Comparison of ENCODE assay signal across 14 mouse cellular contexts in genomic region chr11:21763201-21763600, GRCm38 (mm10).
DNase-seq lines count a peak whose midpoint lies in the region; ATAC-seq and TF ChIP-seq lines count a peak whose summit lies in the region.
"Had no signal": no experiment of that assay in that cellular context is flagged by ENCODE, and none has a peak within 500 bp of the region (broad histone marks: within the 10 kb centered on the region; RNA-seq: fewer than 3 reads in every experiment).

No protein-coding gene starts in this region.

- no peak overlapping the region for H3K4me2 ChIP-seq in hindbrain, postnatal 0 days (ENCODE audit: low read depth, low read length)
- H3K4me2 ChIP-seq: embryonic facial prominence, embryonic 12.5 days; heart, embryonic 11.5 days; hindbrain, embryonic 12.5 days; kidney, embryonic 15.5 days; limb, embryonic 12.5 days; lung, embryonic 14.5 days had no signal

- DNase-seq in hindbrain, postnatal 0 days (ENCODE audit: low spot score), result peak; percentile 53
- DNase-seq in hindbrain, embryonic 10.5 days (ENCODE audit: low spot score), result no peak
- DNase-seq in cerebellum, adult 9-11 months, result peak; percentile 82
- DNase-seq in layer of hippocampus, adult 9-11 months, result peak; percentile 70
- peak; percentile 6 for DNase-seq in right cerebral cortex, postnatal 4 days
- DNase-seq in thymus, postnatal 25 days, result no peak
- DNase-seq: lung, embryonic 14.5 days had no signal

- H3K27ac ChIP-seq in hindbrain, postnatal 0 days, result no peak overlapping the region
- no peak overlapping the region for H3K27ac ChIP-seq in hindbrain, embryonic 10.5 days
- H3K27ac ChIP-seq: embryonic facial prominence, embryonic 12.5 days; hindbrain, embryonic 12.5 days; kidney, embryonic 15.5 days; limb, embryonic 12.5 days had no signal

- no peaks in the 10 kb centered on the region for H3K4me1 ChIP-seq in hindbrain, postnatal 0 days (ENCODE audit: insufficient read depth, low read length)
- no peaks in the 10 kb centered on the region for H3K4me1 ChIP-seq in hindbrain, embryonic 10.5 days (replicated peaks)
- H3K4me1 ChIP-seq: embryonic facial prominence, embryonic 12.5 days; hindbrain, embryonic 12.5 days; kidney, embryonic 15.5 days; limb, embryonic 12.5 days had no signal

- no peak for TF ChIP-seq CTCF in hindbrain, postnatal 0 days (IDR thresholded peaks at IDR 0.05; ENCODE audit: low read depth)

- WGBS in hindbrain, postnatal 0 days, result 85% methylated on average over 4 of the region's 4 CpGs
- WGBS in hindbrain, embryonic 10.5 days, result 95% methylated on average over 4 of the region's 4 CpGs

- H3K4me3 ChIP-seq in hindbrain, postnatal 0 days (ENCODE audit: low read length), result no peak overlapping the region
- H3K4me3 ChIP-seq in hindbrain, embryonic 10.5 days, result no peak overlapping the region
- H3K4me3 ChIP-seq: embryonic facial prominence, embryonic 12.5 days; hindbrain, embryonic 12.5 days; kidney, embryonic 15.5 days; limb, embryonic 12.5 days had no signal

- H3K9me3 ChIP-seq in hindbrain, postnatal 0 days (ENCODE audit: low read length), result no peaks in the 10 kb centered on the region
- H3K9me3 ChIP-seq in hindbrain, embryonic 10.5 days, result no peaks in the 10 kb centered on the region
- H3K9me3 ChIP-seq: hindbrain, embryonic 12.5 days; kidney, embryonic 15.5 days had no signal

- H3K9ac ChIP-seq in hindbrain, postnatal 0 days (replicated peaks; ENCODE audit: low read length), result no peak overlapping the region
- H3K9ac ChIP-seq: embryonic facial prominence, embryonic 12.5 days; hindbrain, embryonic 12.5 days; kidney, embryonic 15.5 days; limb, embryonic 12.5 days; lung, embryonic 14.5 days had no signal

- ATAC-seq in hindbrain, postnatal 0 days, result 0 out of 2 replicates have a peak, but pooled peaks have one; percentile 40
- no peak for ATAC-seq in granulocyte monocyte progenitor cell, adult 5-6 weeks (replicated peaks; ENCODE audit: poor library complexity, severe bottlenecking)
- ATAC-seq in erythroid progenitor cell, adult 5-6 weeks (replicated peaks; ENCODE audit: low FRiP score, poor library complexity, severe bottlenecking), result no peak

- no peaks in the 10 kb centered on the region for H3K27me3 ChIP-seq in hindbrain, postnatal 0 days (ENCODE audit: insufficient read depth, low read length)
- H3K27me3 ChIP-seq in hindbrain, embryonic 10.5 days (ENCODE audit: insufficient read depth, poor library complexity, severe bottlenecking), result no peaks in the 10 kb centered on the region
- H3K27me3 ChIP-seq: embryonic facial prominence, embryonic 12.5 days; hindbrain, embryonic 12.5 days; kidney, embryonic 15.5 days; limb, embryonic 12.5 days had no signal

- H3K36me3 ChIP-seq in hindbrain, postnatal 0 days (ENCODE audit: insufficient read depth, low read length), result no peaks in the 10 kb centered on the region
- H3K36me3 ChIP-seq in hindbrain, embryonic 10.5 days, result no peaks in the 10 kb centered on the region
- H3K36me3 ChIP-seq: embryonic facial prominence, embryonic 12.5 days; hindbrain, embryonic 12.5 days; kidney, embryonic 15.5 days; limb, embryonic 12.5 days had no signal

Comparison
In these comparisons a context has a peak if more than half of its experiments do, and no peak if none do; other contexts are left out.
1. DNase-seq: peak in hindbrain, postnatal 0 days (single experiment), cerebellum, adult 9-11 months (single experiment), layer of hippocampus, adult 9-11 months (single experiment) and right cerebral cortex, postnatal 4 days (single experiment); none in hindbrain, embryonic 10.5 days (single experiment) and thymus, postnatal 25 days (single experiment).